Mouse (Mus musculus) embryonic stem cell, embryonic (primary cell): ENCODE data around the gene Gm16429.
"Not testable (repeated sequence)": the region's sequence is repeated elsewhere in the genome, so short reads cannot be mapped to it uniquely, and the experiment has no call there.

Experiments
- CTCF ChIA-PET, 4 experiments: fragments of 300-600 bp in 2 of 4; fragments of 350-600 bp in 2 of 4; sonication (Branson Sonifier 250); formaldehyde crosslinking; loops; one replicate each; lab custom pipeline; 2022; ENCODE audit warnings: inconsistent platforms in 2 of 4; lab: Charles Lee
- POLR2A ChIA-PET, 4 experiments: fragments of 300-600 bp in 2 of 4; fragments of 350-600 bp in 2 of 4; sonication (Branson Sonifier 250); formaldehyde crosslinking; loops; one replicate each; lab custom pipeline; 2022; ENCODE audit warnings: antibody characterized with exemption in 4 of 4, inconsistent platforms in 1 of 4; lab: Charles Lee

Gene Gm16429

DNA sequence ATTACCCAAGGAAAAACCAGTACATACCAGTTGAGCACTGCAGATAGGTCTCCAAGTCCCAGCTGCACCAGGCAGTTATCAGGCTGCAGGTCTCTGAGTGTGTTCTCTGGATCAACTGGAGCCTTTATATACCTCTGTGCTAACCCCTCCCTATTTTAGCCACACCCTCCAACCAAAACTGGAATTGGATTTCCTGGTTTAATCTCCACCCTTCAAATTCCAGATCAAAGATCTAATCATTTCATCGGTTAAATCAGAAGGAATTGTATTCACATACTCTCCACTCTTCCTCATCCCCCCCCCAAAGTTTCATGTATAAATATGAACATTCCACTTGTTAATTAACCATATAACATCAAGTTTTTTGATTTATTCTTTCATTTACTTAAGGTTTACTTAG, at the start of gene Gm16429:
Gene Gm16429, minus strand, starts transcription at position 101 of the 400 bp plus-strand sequence.
- POLR2A ChIA-PET, CTCF ChIA-PET: not testable (repeated sequence)
